Mouse (Mus musculus): ENCODE measurements around the gene Lzic.
"Not testable (repeated sequence)": the region's sequence is repeated elsewhere in the genome, so short reads cannot be mapped to it uniquely, and the experiment has no call there.

Lzic gene

GRCm38 (mm10) chr4:149485053-149485824 lies at the start of gene Lzic, which contains the start of gene Nmnat1:
Gene Lzic (plus strand): TSS chr4:149485229.
Gene Nmnat1 (minus strand): TSS chr4:149485202.
- DNase-seq (ENCODE audit: low spot score in 2 of 2): peak; percentile 82 to 89

- DNase-seq (ENCODE audit: low spot score in 2 of 2): no peak
Measured at GRCm38 (mm10) chr4:149440576-149440975, 44.5 kb upstream of the Lzic start.

- DNase-seq (ENCODE audit: low spot score in 2 of 2): no peak
Measured at GRCm38 (mm10) chr4:149442436-149442835, 42.6 kb upstream of the Lzic start.

- no peak for DNase-seq (ENCODE audit: low spot score in 2 of 2)
Measured at GRCm38 (mm10) chr4:149444465-149444864, 40.6 kb upstream of the Lzic start.

- peak; percentile 77 to 79 for DNase-seq (ENCODE audit: low spot score in 2 of 2)
Measured at GRCm38 (mm10) chr4:149444964-149445701, 39.9 kb upstream of the Lzic start.

GRCm38 (mm10) chr4:149445868-149446267 lies 39.2 kb upstream of the Lzic start:
- peak in 1 of 2 experiments; percentile 41 for DNase-seq (ENCODE audit: low spot score in 2 of 2)

GRCm38 (mm10) chr4:149446309-149446708 lies 38.7 kb upstream of the Lzic start:
- DNase-seq (ENCODE audit: low spot score in 2 of 2): no peak

GRCm38 (mm10) chr4:149450636-149451035 lies 34.4 kb upstream of the Lzic start:
- DNase-seq (ENCODE audit: low spot score in 2 of 2): no peak

GRCm38 (mm10) chr4:149453656-149454055 lies 31.4 kb upstream of the Lzic start:
- DNase-seq (ENCODE audit: low spot score in 2 of 2): no peak

GRCm38 (mm10) chr4:149454263-149454662 lies 30.8 kb upstream of the Lzic start:
- no peak for DNase-seq (ENCODE audit: low spot score in 2 of 2)

- DNase-seq (ENCODE audit: low spot score in 2 of 2): no peak
Measured at GRCm38 (mm10) chr4:149454879-149455278, 30.1 kb upstream of the Lzic start, which contains the start of gene Rbp7. Gene Rbp7 (minus strand): TSS chr4:149454978.

- not testable (repeated sequence) for DNase-seq (ENCODE audit: low spot score in 2 of 2)
Measured at GRCm38 (mm10) chr4:149457163-149457562, 27.9 kb upstream of the Lzic start.

- no peak for DNase-seq (ENCODE audit: low spot score in 2 of 2)
Measured at GRCm38 (mm10) chr4:149457831-149458430, 27.1 kb upstream of the Lzic start.

- no peak for DNase-seq (ENCODE audit: low spot score in 2 of 2)
Measured at GRCm38 (mm10) chr4:149458526-149458925, 26.5 kb upstream of the Lzic start.

GRCm38 (mm10) chr4:149459425-149459824 lies 25.6 kb upstream of the Lzic start:
- DNase-seq (ENCODE audit: low spot score in 2 of 2): no peak

GRCm38 (mm10) chr4:149460475-149460874 lies 24.6 kb upstream of the Lzic start:
- not testable (repeated sequence) for DNase-seq (ENCODE audit: low spot score in 2 of 2)

- DNase-seq (ENCODE audit: low spot score in 2 of 2): no peak
Measured at GRCm38 (mm10) chr4:149461579-149462304, 23.3 kb upstream of the Lzic start.

GRCm38 (mm10) chr4:149462305-149462971 lies 22.6 kb upstream of the Lzic start:
- no peak for DNase-seq (ENCODE audit: low spot score in 2 of 2)

- no peak for DNase-seq (ENCODE audit: low spot score in 2 of 2)
Measured at GRCm38 (mm10) chr4:149463435-149463950, 21.5 kb upstream of the Lzic start.

GRCm38 (mm10) chr4:149469557-149469956 lies 15.5 kb upstream of the Lzic start:
- DNase-seq (ENCODE audit: low spot score in 2 of 2): no peak

GRCm38 (mm10) chr4:149475096-149475495 lies 9.9 kb upstream of the Lzic start:
- DNase-seq (ENCODE audit: low spot score in 2 of 2): no peak

Data from frontal cortex, postnatal 14 days (tissue).